Mouse (Mus musculus) myocyte (in vitro differentiated cells): ENCODE data around the gene Nkd2. TPM values are rescaled to one million over a fixed set of nuclear protein-coding genes. Genes with fewer than 3 reads are reported as not detected.

ENCODE experiments used
- H3K27me3 ChIP-seq: one replicate; pipeline ENCODE4 v1.6.1; 2011; ENCODE audit not compliant: control insufficient read depth, insufficient read depth, insufficient read length
- H3K36me3 ChIP-seq: one replicate; pipeline ENCODE4 v1.6.1; 2011; ENCODE audit not compliant: control insufficient read depth, insufficient read depth
- H3K4me2 ChIP-seq: one replicate; pipeline ENCODE4 v1.6.1; 2011; ENCODE audit warnings: low read depth, control low read depth
- H3K4me3 ChIP-seq: one replicate; pipeline ENCODE4 v1.5.1; 2011; ENCODE audit warnings: mild to moderate bottlenecking, control low read depth, moderate library complexity
- H3K79me2 ChIP-seq: one replicate; pipeline ENCODE4 v1.6.1; 2011; ENCODE audit not compliant: control insufficient read depth, insufficient read depth
- H3ac ChIP-seq: one replicate; pipeline ENCODE4 v1.6.1; 2011; ENCODE audit not compliant: control insufficient read depth, insufficient read length
- CEBPB ChIP-seq: IDR thresholded peaks from 2 replicates; pipeline ENCODE4 v1.6.1; 2011; ENCODE audit warnings: mild to moderate bottlenecking, moderate library complexity; ENCODE audit not compliant: poor library complexity, insufficient read depth, severe bottlenecking
- E2F4 ChIP-seq: IDR thresholded peaks from one replicate; pipeline ENCODE4 v1.6.1; 2011; ENCODE audit warnings: mild to moderate bottlenecking, control low read depth, moderate library complexity; ENCODE audit not compliant: insufficient read depth
- MAX ChIP-seq: IDR thresholded peaks from one replicate; pipeline ENCODE4 v1.6.1; 2011; ENCODE audit warnings: low read depth, mild to moderate bottlenecking, control low read depth
- MYOD1 ChIP-seq, 3 experiments: IDR thresholded peaks; one replicate each; pipeline ENCODE4 v1.6.1; 2011; ENCODE audit warnings: control low read depth in 2 of 3, low read depth in 2 of 3, mild to moderate bottlenecking in 2 of 3, moderate library complexity in 1 of 3; ENCODE audit not compliant: insufficient read length in 2 of 3, control insufficient read depth in 1 of 3
- MYOG ChIP-seq, 3 experiments: IDR thresholded peaks; one replicate each; pipeline ENCODE4 v1.6.1; 2011; ENCODE audit warnings: control low read depth in 2 of 3, low read depth in 2 of 3, mild to moderate bottlenecking in 2 of 3; ENCODE audit not compliant: insufficient read length in 2 of 3, control insufficient read depth in 1 of 3, insufficient read depth in 1 of 3
- POLR2A ChIP-seq: IDR thresholded peaks from one replicate; pipeline ENCODE4 v1.6.1; 2011; ENCODE audit warnings: low read depth, mild to moderate bottlenecking, control low read depth, moderate library complexity; ENCODE audit not compliant: insufficient read length
- POLR2AphosphoS2 ChIP-seq: IDR thresholded peaks from one replicate; pipeline ENCODE4 v1.6.1; 2011; ENCODE audit warnings: low read depth, control low read depth; ENCODE audit not compliant: insufficient read length
- REST ChIP-seq: IDR thresholded peaks from one replicate; pipeline ENCODE4 v1.6.1; 2011; ENCODE audit warnings: mild to moderate bottlenecking, control low read depth, moderate library complexity; ENCODE audit not compliant: insufficient read depth, insufficient read length
- SRF ChIP-seq: IDR thresholded peaks from one replicate; pipeline ENCODE4 v1.6.1; 2011; ENCODE audit warnings: low read depth; ENCODE audit not compliant: control insufficient read depth, insufficient read length
- TCF12 ChIP-seq: IDR thresholded peaks from one replicate; pipeline ENCODE4 v1.6.1; 2011; ENCODE audit warnings: mild to moderate bottlenecking, control low read depth; ENCODE audit not compliant: poor library complexity, insufficient read depth, severe bottlenecking
- TCF3 ChIP-seq: IDR thresholded peaks from one replicate; pipeline ENCODE4 v1.6.1; 2011; ENCODE audit warnings: low read depth, control low read depth; ENCODE audit not compliant: insufficient read length
- USF1 ChIP-seq: IDR thresholded peaks from one replicate; pipeline ENCODE4 v1.6.1; 2011; ENCODE audit warnings: low read depth, mild to moderate bottlenecking, control low read depth, moderate library complexity
- polyA plus RNA-seq: library from polyadenylated mRNA; unstranded; fragments of >200 nt; fragmentation: generic; extraction: Trizol; gene quantifications from one replicate; pipeline ENCODE4 v1.2.1, GENCODE M21; 2012; ENCODE audit warnings: missing spikeins

Nkd2 gene
- polyA plus RNA-seq, 1 experiment = 0.05 TPM

- H3K4me2 ChIP-seq = no peak overlapping the region
- peaks cover 40% of the 10 kb centered on the region for H3K27me3 ChIP-seq
- H3K4me3 ChIP-seq = no peak overlapping the region
- no peak for TF ChIP-seq TCF3
- TF ChIP-seq SRF = no peak
- no peak for TF ChIP-seq USF1
- no peak for TF ChIP-seq E2F4
- no peak for TF ChIP-seq MYOD1 (IDR thresholded peaks at IDR 0.05; ENCODE audit: control insufficient read depth in 1 of 3, insufficient read length in 2 of 3, low read depth in 2 of 3)
- TF ChIP-seq MAX = no peak
- no peaks in the 10 kb centered on the region for H3K79me2 ChIP-seq
- H3ac ChIP-seq = no peak overlapping the region
- H3K36me3 ChIP-seq = no peaks in the 10 kb centered on the region
These were observed 13.6 kb downstream of the Nkd2 start for GRCm38 (mm10) chr13:73833809-73834208.

- Histone ChIP-seq H3K27me3 (peaks cover 28% of the 10 kb centered on the region), H3K36me3 (no peaks in the 10 kb centered on the region), H3K4me3 (no peak overlapping the region), H3ac (no peak overlapping the region), H3K4me2 (no peak overlapping the region), H3K79me2 (no peaks in the 10 kb centered on the region)
- TF ChIP-seq MAX (no peak), TCF12 (no peak), SRF (no peak), MYOD1 (IDR thresholded peaks at IDR 0.05; ENCODE audit: control insufficient read depth in 1 of 3, insufficient read length in 2 of 3, low read depth in 2 of 3) (no peak), USF1 (no peak)
These were observed 15.9 kb downstream of the Nkd2 start for GRCm38 (mm10) chr13:73831486-73831885.

GRCm38 (mm10) chr13:73827243-73827642 is 20.2 kb downstream of the Nkd2 start:
- no peaks in the 10 kb centered on the region for H3K79me2 ChIP-seq
- H3K36me3 ChIP-seq = no peaks in the 10 kb centered on the region
- no peak overlapping the region for H3K4me2 ChIP-seq
- H3K27me3 ChIP-seq = peaks cover 9% of the 10 kb centered on the region
- TF ChIP-seq E2F4 = no peak
- no peak for TF ChIP-seq POLR2A
- TF ChIP-seq REST = no peak
- TF ChIP-seq MYOD1 (IDR thresholded peaks at IDR 0.05; ENCODE audit: control insufficient read depth in 1 of 3, insufficient read length in 2 of 3, low read depth in 2 of 3) = no peak
- TF ChIP-seq MAX = no peak
- TF ChIP-seq SRF = no peak
- no peak for TF ChIP-seq USF1
- TF ChIP-seq TCF3 = no peak
- no peak for TF ChIP-seq MYOG (IDR thresholded peaks at IDR 0.05; ENCODE audit: control insufficient read depth in 1 of 3, insufficient read depth in 1 of 3, insufficient read length in 2 of 3, low read depth in 2 of 3)
- no peak for TF ChIP-seq CEBPB
- TF ChIP-seq TCF12 = no peak
- no peak overlapping the region for H3K4me3 ChIP-seq
- no peak overlapping the region for H3ac ChIP-seq

GRCm38 (mm10) chr13:73823711-73824110 is 23.7 kb downstream of the Nkd2 start:
- peaks cover 6% of the 10 kb centered on the region for H3K27me3 ChIP-seq
- no peak overlapping the region for H3K4me3 ChIP-seq
- no peaks in the 10 kb centered on the region for H3K36me3 ChIP-seq
- H3K79me2 ChIP-seq = no peaks in the 10 kb centered on the region
- H3K4me2 ChIP-seq = no peak overlapping the region
- H3ac ChIP-seq = no peak overlapping the region
- TF ChIP-seq REST (no peak), POLR2A (no peak), MAX (no peak), USF1 (no peak), POLR2AphosphoS2 (no peak), SRF (no peak), MYOD1 (IDR thresholded peaks at IDR 0.05; ENCODE audit: control insufficient read depth in 1 of 3, insufficient read length in 2 of 3, low read depth in 2 of 3) (no peak), E2F4 (no peak), TCF3 (no peak), TCF12 (no peak), MYOG (IDR thresholded peaks at IDR 0.05; ENCODE audit: control insufficient read depth in 1 of 3, insufficient read depth in 1 of 3, insufficient read length in 2 of 3, low read depth in 2 of 3) (no peak), CEBPB (no peak)

GRCm38 (mm10) chr13:73822187-73822800 is 25.1 kb downstream of the Nkd2 start:
- H3K4me2 ChIP-seq = no peak overlapping the region
- no peaks in the 10 kb centered on the region for H3K79me2 ChIP-seq
- H3K27me3 ChIP-seq = peaks cover 6% of the 10 kb centered on the region
- no peak overlapping the region for H3ac ChIP-seq
- TF ChIP-seq USF1 = no peak
- TF ChIP-seq TCF3 = no peak
- no peak for TF ChIP-seq POLR2A
- no peak for TF ChIP-seq MYOD1 (IDR thresholded peaks at IDR 0.05; ENCODE audit: control insufficient read depth in 1 of 3, insufficient read length in 2 of 3, low read depth in 2 of 3)
- no peak for TF ChIP-seq E2F4
- no peak for TF ChIP-seq POLR2AphosphoS2
- TF ChIP-seq SRF = no peak
- H3K4me3 ChIP-seq = no peak overlapping the region
- no peaks in the 10 kb centered on the region for H3K36me3 ChIP-seq
